Mouse (Mus musculus): ENCODE results near the gene Bcl2l11.

- TF ChIP-seq POLR2A (IDR thresholded peaks at IDR 0.05; ENCODE audit: insufficient read depth, low read length) (no peak), CTCF (IDR thresholded peaks at IDR 0.05; ENCODE audit: low read depth, low read length) (no peak), EP300 (IDR thresholded peaks at IDR 0.05; ENCODE audit: insufficient read depth, low read depth, low read length) (no peak)
Measured at GRCm38 (mm10) chr2:128086301-128086886, 39.4 kb upstream of the Bcl2l11 start.
